Mouse (Mus musculus) cerebellum, adult (tissue): ENCODE data around the gene Acot11.
"Not testable (repeated sequence)": the region's sequence is repeated elsewhere in the genome, so short reads cannot be mapped to it uniquely, and the experiment has no call there.

ENCODE experiments used
- ATAC-seq: cut with Nextera tagmentation; 2 replicates; pipeline ENCODE4 v1.9.2; 2017; ENCODE audit warnings: mild to moderate bottlenecking, moderate library complexity, mixed read lengths; ENCODE audit not compliant: insufficient number of reproducible peaks, low FRiP score, low TSS enrichment

Acot11 gene

DNA sequence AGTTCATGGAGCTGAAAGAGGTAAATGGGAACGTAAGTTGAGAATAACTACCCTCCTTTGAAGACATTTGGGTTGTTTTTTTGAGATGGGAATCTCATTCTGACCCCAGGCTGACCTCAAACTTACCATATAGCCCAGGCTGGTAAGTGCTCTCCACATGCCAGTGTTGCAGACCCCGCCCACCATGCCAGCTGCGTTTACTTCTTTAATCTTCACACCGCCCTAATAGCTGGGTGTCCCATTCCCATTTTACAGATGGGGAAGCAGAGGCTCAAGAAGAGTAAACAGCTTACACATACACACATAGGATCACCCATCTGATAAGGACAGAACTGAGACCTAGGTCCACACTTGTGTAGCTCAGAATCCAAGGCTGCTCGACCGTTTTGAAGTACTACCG lies 20.0 kb downstream of the Acot11 start:
- no peak for ATAC-seq

DNA sequence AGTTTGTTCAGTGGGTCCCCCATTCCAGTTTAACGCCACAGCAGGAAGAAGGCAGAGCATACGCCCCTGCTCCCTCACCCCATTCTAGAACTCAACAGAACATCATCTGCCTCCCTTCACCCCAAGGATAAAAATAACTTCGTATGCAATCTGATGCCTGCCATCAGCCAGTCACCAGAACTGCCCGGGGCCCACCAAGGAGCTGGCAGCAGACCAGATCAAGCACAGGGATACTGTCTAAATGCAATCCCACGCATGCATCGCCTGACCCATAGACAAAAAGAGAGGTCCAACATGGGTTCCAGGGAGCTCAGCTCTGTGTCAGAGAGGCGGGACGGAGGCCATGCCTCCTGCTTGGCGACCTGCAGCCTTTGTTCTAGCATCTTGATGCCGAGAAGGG lies 21.7 kb downstream of the Acot11 start:
- no peak for ATAC-seq

DNA sequence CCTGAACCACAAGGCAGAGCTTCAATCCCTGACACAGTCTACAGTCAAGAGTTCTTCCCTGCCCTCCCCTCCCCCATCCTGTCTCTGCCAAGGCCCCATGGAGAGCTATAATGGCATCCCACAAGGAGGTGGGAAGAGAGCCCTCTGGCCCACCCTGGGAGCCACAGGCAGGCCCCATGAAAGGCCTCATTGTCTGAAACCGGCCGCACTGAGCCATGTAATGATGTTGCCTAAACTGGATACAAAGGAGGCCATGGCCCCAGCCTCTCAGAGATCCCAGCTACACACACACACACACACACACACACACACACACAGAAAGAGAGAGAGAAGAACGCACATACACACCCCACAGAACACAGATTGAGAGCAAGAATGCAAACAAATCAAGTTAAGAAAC lies 24.8 kb downstream of the Acot11 start:
- ATAC-seq = no peak

DNA sequence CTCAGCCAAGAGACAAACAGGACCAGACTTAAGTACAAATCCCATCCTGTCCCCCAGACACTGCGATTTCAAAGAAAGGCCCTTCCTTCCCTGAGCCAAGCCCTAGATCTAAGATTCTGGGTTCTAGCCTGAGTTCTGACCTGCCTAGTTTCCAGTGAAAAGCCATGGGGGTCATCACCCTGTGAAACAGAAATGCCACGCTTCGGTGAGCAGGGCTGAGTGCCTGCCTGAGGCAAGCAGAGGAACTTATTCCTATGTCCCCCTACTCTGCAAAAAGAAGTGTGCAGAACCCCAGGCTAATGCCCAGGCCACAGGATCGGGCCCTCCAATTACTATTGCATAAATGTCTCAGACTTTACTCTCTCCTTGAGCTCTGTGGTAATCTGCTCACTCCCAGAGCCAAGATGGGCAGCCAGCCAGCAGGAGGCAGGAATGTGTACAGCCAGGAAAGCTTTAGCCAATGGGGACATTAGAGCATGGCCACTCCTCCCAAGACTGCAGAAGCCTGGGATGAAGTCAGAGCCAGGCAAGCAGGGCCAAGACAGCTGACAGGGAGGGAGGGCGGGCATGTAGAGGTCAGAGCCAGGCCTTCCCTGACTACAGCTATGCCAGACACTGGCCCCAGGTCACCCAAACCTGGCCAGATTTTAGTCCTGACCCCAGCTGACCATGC lies 26.5 kb downstream of the Acot11 start:
- ATAC-seq = peak; percentile 92

DNA sequence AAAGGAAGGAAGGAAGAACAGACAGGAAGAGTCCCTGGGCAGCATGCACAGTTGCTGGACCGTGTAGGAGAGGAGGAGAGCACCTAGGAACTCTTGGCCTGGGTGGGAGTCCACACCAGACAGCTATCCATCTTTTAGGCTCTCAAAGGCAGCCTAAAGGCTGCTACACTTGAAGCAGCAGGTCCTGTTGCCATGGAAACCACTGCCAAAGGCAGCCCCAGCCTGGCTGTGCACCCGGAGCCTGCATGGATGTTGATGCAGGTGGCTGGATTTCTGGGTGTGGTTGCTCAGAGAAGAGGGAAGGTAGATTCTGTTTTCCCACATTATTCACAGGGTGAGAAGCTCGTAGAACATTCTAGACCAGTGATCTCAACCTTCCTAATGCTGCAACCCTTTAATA lies 27.8 kb downstream of the Acot11 start:
- ATAC-seq = no peak

DNA sequence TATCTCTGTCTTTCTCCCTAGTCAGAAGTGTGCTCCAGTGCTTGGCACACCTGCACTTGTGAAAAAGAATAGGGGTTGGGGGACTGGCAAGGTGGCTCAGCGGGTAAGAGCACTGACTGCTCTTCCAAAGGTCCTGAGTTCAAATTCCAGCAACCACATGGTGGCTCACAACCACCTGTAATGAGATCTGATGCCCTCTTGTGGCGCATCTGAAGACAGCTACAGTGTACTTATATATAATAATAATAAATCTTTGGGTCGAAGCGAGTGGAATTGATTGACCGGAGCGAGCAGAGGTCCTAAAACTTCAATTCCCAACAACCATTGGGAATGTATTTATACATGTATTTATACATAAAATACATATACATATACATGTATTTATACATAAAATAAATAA lies 29.0 kb downstream of the Acot11 start:
- not testable (repeated sequence) for ATAC-seq

DNA sequence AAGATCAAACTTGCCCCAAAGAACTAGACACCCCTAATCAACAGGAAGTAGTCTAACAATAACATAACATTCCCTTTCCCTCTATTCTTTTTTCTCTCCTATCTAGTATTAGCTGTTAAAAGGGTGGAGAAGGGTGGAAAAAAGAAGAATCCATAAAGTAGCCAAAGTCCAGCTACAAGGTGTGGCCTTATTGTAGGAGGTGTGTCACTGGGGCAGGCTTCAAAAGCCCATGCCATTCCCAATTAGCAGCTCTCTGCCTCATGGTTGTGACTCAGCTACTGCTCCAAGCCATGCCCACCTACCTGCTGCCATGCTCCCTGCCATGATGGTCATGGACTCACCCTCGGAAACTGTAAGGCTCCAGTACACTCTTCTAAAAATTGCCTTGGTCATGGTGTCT lies 32.2 kb downstream of the Acot11 start:
- no peak for ATAC-seq

DNA sequence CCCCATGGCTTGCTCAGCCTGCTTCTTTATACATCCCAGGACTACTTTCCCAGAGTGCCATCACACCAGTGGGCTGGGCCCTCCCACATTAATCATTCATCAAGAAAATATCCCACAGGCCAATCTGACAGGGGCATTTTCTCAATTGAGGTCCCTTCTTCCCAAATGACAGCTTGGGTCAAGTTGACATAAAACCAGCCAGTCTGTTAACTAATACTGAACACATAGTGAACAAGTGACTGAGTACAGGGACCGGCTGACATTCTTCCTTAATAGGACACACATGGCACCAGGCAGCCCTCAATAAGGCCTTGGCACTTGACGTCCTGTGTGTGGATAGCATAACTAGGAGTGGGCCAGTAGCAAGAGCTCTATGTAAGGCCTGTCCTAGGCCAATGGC lies 35.5 kb downstream of the Acot11 start:
- ATAC-seq = no peak

DNA sequence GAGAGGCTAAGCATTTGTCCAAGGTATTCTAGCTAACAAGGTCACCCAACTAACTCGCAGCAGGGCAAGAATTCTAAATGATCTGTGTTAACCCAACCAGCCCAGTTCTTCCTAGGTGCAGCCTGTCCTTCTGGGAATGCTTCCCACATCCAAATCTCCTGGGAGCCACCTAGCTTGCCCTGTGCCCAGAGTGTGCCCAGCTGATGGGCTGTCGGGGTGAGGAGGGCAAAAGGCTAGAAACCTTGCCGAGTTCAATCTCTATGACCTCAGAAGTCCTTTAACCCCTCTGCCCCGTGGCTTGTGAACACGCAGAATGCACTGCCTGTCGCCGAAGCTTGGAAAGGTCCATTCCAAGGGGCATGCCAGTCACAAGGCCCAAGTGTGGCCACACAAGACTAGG lies 40.6 kb downstream of the Acot11 start:
- ATAC-seq = no peak

DNA sequence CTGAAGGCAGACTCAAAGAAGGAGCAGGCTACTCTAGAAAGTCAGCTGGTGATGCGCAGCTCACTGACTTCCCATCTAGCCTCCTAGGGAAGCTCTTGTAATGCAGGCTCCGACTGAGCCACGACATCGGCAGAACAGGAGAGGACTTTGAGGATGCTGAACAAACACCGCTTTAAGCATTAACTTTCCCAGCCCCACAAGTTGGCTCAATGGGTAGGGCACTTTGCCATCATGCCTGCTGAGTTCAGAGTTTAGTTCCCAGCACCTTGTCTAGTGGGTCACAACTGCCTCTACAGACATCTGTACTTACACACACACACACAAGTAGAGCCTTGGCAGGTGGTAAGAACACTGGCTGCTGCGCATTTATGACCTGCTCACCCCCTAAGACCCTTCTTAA lies 53.1 kb downstream of the Acot11 start:
- no peak for ATAC-seq

DNA sequence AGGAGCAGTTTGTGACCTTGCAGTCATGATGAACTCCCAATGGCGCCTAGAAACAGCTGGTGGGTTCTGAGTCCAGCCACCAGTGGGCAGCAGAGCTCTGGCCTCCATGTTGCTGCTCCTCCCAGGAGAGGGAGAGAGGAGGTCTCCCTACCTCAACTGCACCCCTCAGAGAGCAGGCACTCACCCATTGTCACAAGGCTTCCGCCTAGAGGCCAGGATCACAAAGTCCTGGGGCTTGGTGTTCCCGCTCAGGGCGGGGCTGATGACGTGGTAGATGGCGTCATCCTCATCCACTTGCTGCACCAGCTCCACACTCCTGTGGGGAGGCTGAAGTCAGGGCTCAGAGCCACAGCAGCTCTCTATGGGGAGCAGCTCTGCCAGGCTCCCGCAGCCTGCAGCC lies 55.1 kb downstream of the Acot11 start:
- ATAC-seq = peak; percentile 69

DNA sequence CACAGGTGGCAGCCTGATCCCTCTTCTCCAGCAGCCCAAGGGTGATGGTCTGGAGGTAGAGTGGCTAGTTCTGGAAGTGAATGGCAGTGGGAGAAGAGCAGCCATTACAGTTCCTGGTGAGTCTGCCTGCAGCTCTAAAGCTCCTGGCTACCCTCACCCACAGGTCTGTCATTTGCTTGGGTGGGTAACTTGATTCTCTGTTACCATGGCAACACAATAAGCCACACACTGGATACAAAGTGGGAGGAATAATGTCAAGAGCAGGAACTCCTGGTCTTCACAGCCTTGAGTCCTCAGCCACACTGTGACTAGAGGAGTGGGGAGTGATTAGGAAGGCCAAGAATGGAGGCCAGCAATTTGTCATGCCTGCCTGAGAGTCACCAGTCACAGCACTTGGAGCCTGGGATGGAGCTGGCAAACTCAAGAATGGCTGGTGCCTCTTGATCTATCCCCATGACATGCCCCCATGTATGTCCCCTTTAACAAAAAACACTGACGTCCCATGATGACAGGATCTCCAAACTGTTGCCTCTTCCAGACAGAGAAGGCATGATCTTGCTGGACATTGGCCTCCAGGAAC lies 57.7 kb downstream of the Acot11 start:
- no peak for ATAC-seq

DNA sequence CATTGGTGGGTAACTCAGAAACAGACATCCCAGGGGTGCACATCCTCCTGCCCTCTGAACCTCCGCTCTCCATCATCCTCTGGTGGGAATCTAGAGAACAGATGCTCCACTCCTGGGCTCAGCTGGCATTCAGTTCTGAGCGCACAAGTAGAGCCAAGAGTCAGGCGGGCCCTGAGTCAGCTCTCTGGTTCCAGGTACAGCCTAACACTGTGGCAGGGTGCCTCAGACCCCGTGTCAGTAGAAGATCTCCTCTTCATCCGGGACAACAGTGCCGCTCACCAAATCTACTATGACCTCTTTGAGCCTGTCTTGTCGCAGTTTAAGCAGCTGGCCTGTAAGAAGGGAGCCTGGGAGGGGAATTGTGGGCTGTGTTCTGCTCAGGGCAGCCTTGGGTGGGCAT lies 58.9 kb downstream of the Acot11 start:
- no peak for ATAC-seq

DNA sequence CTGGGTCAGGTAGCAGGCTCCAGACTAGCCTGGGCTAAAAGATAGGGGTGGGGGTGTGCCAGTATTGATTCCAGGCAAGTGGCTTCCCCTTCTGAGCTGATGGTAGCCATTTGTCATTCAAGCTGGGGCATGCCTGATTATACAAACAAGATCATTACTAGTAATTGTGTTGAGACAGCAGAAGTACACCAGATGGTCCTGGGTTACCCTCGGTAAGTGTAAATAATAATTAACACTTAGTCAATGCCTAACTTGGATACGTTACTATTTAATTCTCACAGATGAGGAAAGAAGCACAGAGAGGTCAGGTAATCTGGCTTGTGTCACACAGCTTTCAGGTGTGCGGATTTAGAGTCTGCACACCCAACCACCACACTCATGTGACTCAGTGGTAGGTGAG lies 66.9 kb downstream of the Acot11 start:
- no peak for ATAC-seq

DNA sequence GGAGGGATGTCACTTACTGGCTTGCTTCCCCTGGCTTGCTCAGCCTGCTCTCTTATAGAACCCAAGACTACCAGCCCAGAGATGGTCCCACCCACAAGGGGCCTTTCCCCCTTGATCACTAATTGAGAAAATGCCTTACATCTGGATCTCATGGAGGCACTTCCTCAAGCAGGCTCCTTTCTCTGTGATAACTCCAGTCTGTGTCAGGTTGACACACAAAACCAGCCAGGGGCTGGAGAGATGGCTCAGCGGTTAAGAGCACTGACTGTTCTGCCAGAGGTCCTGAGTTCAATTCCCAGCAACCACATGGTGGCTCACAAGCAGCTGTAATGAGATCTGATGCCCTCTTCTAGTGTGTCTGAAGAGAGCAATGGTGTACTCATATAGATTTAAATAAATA lies 67.9 kb downstream of the Acot11 start:
- ATAC-seq = not testable (repeated sequence)

DNA sequence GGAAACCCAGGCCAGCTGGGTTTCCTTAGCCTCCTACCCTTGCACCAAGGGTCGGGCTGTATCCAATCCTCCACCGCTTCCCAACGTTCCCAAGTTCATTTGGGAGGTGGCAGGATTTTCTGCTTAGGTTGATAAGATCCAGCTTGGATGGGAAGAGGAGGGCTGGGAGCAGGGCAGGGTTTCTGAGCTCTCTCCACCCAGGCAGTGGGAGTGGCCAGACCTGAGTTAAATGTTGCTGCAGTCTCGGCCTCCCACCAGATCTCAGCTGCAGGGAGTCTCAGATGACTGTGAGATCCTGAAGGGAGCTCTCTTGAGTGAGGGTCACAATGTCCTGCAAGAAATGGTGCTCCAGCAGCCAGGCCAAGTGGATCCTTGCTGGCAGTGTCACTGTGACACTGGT lies 71.2 kb downstream of the Acot11 start, which contains the start of gene Fam151a:
Gene Fam151a, plus strand, starts transcription at position 254 of the 400 bp plus-strand sequence.
- ATAC-seq = no peak

DNA sequence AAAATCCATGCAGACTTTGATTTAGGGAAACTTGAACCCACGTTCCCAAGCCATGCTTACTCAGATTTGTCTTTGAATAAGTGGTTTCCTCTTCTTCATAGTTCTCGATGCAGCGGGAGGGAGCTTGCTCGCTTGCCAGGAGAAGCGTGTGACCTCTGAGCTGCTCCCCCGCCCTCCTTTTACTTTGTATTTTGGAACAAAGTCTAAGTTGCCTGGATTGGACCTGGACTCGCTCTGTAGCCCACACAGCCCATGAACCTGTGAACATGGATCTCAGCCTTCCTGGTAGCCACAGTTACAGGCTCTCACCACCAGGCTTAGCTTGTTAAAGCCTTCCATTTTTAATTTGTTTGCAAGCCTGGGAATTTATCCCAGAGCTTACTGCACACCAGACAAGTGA lies 74.0 kb downstream of the Acot11 start, which contains the start of gene Mroh7:
Gene Mroh7, minus strand, starts transcription at position 112 of the 400 bp plus-strand sequence.
- no peak for ATAC-seq

DNA sequence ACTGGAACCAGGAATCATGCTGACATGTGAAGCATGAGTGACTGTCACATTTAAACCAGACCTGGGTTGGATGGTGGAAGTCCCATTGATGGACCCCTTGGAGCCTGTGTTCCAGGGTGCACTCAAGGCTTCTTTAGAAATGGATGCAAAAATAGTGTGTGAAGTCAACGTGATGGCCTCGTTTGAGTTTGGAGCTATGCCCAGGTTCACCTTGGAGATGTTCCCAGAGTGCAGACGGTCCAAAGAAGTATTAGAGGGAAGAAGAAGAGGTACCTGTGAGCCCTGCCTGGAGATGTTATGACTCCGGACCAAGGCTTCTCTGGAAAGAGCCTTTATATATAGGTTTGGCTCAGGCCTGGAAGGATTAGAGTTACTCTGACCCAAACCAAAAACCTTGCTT lies 84.2 kb downstream of the Acot11 start:
- ATAC-seq = no peak

DNA sequence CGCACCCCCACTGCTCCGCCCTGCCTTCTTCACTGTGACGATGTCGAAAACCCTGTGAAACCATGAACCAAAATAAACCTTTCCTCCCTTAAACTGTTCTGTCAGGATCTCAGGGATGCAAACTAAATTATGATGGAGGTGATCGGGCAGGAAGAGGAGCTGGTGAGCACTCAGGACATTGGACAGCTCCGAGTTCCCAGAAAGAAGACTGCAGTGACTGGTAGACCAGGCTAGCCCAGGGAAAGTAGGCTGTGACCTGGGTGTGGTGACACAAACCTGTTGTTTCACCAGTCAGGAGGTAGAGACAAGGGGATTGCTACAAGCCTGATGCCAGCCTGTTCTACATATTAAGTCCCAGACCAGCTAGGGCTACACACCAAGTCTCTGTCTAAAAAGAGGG lies 91.2 kb downstream of the Acot11 start:
- ATAC-seq = no peak

DNA sequence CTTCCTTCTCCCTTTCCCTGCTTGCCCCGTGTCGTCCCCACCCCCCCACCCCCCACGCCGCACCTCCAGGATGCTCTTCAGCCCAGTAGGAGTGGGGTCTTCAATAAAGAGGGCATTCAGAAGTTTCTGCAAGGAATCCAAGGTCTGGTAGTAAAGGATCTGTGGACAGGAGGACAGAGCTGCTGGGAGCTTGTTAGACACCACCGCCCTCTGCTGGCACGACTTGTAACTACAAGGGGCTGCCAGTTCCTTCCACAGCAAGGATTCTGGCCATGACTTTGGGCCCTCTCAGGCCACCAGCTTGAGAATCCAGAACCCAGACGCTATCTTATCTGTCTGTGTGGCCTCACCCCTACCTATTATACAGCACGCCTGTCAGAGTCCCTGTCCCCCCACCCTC lies 96.4 kb downstream of the Acot11 start:
- ATAC-seq = peak; percentile 51; the same call in 1 of the 2 replicates

DNA sequence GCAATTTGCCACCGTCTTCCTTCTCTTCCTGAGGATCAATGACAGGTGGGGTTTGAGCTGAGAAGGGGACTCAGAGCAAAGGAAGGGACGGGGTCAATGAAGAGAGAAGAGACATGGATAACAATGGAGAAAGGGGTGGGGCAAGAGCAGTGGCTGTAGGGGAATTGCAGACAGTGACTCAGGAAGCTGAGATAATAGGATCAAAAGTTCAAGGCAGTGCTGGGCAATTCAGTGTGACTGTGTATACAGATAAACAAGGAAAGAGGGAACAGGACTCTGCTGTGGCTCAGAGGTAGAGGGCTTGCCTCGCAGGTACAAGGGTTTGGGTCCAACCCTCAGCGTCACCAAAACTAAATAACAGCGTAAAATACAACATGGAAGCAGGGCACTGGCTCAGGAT lies 96.8 kb downstream of the Acot11 start:
- ATAC-seq = no peak

DNA sequence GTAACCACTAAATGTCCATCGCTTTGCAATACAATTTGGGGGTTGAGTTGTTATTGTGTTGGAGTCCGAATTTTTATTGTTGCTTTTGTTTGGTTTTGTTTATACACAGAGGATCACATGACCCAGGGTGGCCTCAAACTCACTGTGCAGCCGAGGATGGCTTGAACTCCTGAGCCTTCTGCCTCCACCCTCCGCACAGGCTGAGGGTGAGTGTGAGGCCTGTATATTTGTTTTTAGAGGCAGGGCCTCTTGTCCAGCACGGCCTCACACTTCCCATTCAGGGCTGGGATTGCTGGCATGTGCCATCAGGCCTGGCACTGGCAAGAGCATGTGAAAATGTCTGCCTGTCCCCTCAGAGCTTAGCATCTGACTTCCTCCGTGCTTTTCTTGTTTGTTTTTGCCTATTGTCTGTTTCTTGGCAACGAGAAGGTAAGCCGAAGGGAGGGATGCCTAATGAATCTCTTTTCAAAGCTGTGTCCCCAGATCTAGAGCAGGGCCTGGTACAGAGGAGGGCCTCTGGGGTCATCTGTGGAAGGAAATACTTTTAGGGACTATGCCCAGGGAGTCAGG lies 99.6 kb downstream of the Acot11 start:
- no peak for ATAC-seq
